Comparison of ENCODE assay signal across 8 mouse cellular contexts in genomic region chr14:25567837-25568236, GRCm38 (mm10).
"Had no signal": no experiment of that assay in that cellular context is flagged by ENCODE, and none has a peak within 500 bp of the region (broad histone marks: within the 10 kb centered on the region; RNA-seq: fewer than 3 reads in every experiment).

No protein-coding gene starts in this region.

- H3K4me2 ChIP-seq: limb, embryonic 15.5 days; lung, embryonic 14.5 days; midbrain, embryonic 12.5 days; neural tube, embryonic 13.5 days had no signal

- ATAC-seq: intestine, postnatal 0 days; midbrain, embryonic 16.5 days had no signal

- H3K27ac ChIP-seq: limb, embryonic 15.5 days; midbrain, embryonic 12.5 days had no signal

- DNase-seq: right cerebral cortex, postnatal 25 days had no signal

- H3K4me3 ChIP-seq: limb, embryonic 15.5 days; megakaryocyte, embryonic 14.5 days; midbrain, embryonic 12.5 days; neural tube, embryonic 13.5 days had no signal

- H3K27me3 ChIP-seq: limb, embryonic 15.5 days; midbrain, embryonic 12.5 days; neural tube, embryonic 13.5 days had no signal

- H3K9ac ChIP-seq: limb, embryonic 15.5 days; lung, embryonic 14.5 days; midbrain, embryonic 12.5 days; neural tube, embryonic 13.5 days had no signal

- H3K9me3 ChIP-seq: limb, embryonic 15.5 days; midbrain, embryonic 12.5 days; neural tube, embryonic 13.5 days had no signal
